Mouse (Mus musculus) limb, embryonic 10.5 days (tissue): ENCODE measurements at regions not wholly inside any gene's neighbourhood (a gene's known extent, or its start where the extent isn't known, plus 50 kb on each side); places are given as distances from the start of the nearest gene placed in this dataset.

Experiments
- DNase-seq: peaks from one replicate; pipeline ENCODE4 v3.0.0-alpha.2; 2017; ENCODE audit warnings: low spot score
- H3K27ac ChIP-seq: fragments of 300-500 bp; sonication (generic); 2 replicates; pipeline ENCODE4 v1.5.1; 2016; ENCODE audit warnings: mild to moderate bottlenecking
- H3K27me3 ChIP-seq: fragments of 300-500 bp; sonication (generic); 2 replicates; pipeline ENCODE4 v1.6.1; 2016; ENCODE audit warnings: low read depth, mild to moderate bottlenecking; ENCODE audit not compliant: poor library complexity, severe bottlenecking
- H3K36me3 ChIP-seq: fragments of 300-500 bp; sonication (generic); 2 replicates; pipeline ENCODE4 v1.6.1; 2016; ENCODE audit warnings: mild to moderate bottlenecking, moderate library complexity
- H3K4me1 ChIP-seq: fragments of 300-500 bp; sonication (generic); 2 replicates; pipeline ENCODE4 v1.6.1; 2016
- H3K4me3 ChIP-seq: fragments of 300-500 bp; sonication (generic); 2 replicates; pipeline ENCODE4 v1.5.1; 2016; ENCODE audit warnings: mild to moderate bottlenecking, moderate library complexity
- H3K9me3 ChIP-seq: fragments of 300-500 bp; sonication (generic); replicated peaks from 2 replicates; pipeline ENCODE4 v1.6.1; 2016; ENCODE audit warnings: mild to moderate bottlenecking
- WGBS: fragments of 180-500 bp; shearing (Covaris S2); methylation state at CpG from one replicate; pipeline ENCODE4 v1.1.7; 2016; 5-methylcytosine and 5-hydroxymethylcytosine counted together

- DNase-seq, result no peak
- Histone ChIP-seq H3K27ac (no peak overlapping the region), H3K4me3 (no peak overlapping the region), H3K4me1 (peaks cover 4% of the 10 kb centered on the region; the same call in 1 of the 2 replicates), H3K9me3 (no peaks in the 10 kb centered on the region), H3K27me3 (no peaks in the 10 kb centered on the region), H3K36me3 (no peaks in the 10 kb centered on the region)
- 73% methylated on average over 5 of the region's 5 CpGs for WGBS
Observed at GRCm38 (mm10) chr2:145086118-145086517, 81.4 kb upstream of the Slc24a3 start.

GRCm38 (mm10) chr2:145103295-145103694 lies 64.3 kb upstream of the Slc24a3 start:
- no peak overlapping the region for H3K4me3 ChIP-seq
- H3K9me3 ChIP-seq, result no peaks in the 10 kb centered on the region
- no peaks in the 10 kb centered on the region for H3K4me1 ChIP-seq
- WGBS, result 92% methylated on average over 2 of the region's 2 CpGs
- DNase-seq, result no peak
- H3K27ac ChIP-seq, result no peak overlapping the region
- H3K36me3 ChIP-seq, result no peaks in the 10 kb centered on the region
- H3K27me3 ChIP-seq, result no peaks in the 10 kb centered on the region

GRCm38 (mm10) chr2:145111615-145112014 lies 55.9 kb upstream of the Slc24a3 start:
- 56% methylated on average over 1 of the region's 1 CpGs for WGBS
- no peaks in the 10 kb centered on the region for H3K9me3 ChIP-seq
- H3K4me3 ChIP-seq, result no peak overlapping the region
- no peaks in the 10 kb centered on the region for H3K27me3 ChIP-seq
- no peak for DNase-seq
- no peaks in the 10 kb centered on the region for H3K4me1 ChIP-seq
- no peak overlapping the region for H3K27ac ChIP-seq
- no peaks in the 10 kb centered on the region for H3K36me3 ChIP-seq

- Histone ChIP-seq H3K27ac (no peak overlapping the region), H3K9me3 (no peaks in the 10 kb centered on the region), H3K4me1 (no peaks in the 10 kb centered on the region), H3K4me3 (no peak overlapping the region), H3K36me3 (no peaks in the 10 kb centered on the region), H3K27me3 (no peaks in the 10 kb centered on the region)
- DNase-seq, result no peak
- 93% methylated on average over 3 of the region's 3 CpGs for WGBS
Observed at GRCm38 (mm10) chr2:145115043-145115442, 52.5 kb upstream of the Slc24a3 start.
